Mouse (Mus musculus) heart, adult 2 months (tissue): ENCODE results near the gene Chn2. TPM values are rescaled to one million over a fixed set of nuclear protein-coding genes. Genes with fewer than 3 reads are reported as not detected.

Source experiments
- DNase-seq, 2 experiments: peaks; one replicate each; pipeline ENCODE4 v3.0.0; 2021
- H3K27ac ChIP-seq: fragments of 200-600 bp; 2 replicates; pipeline ENCODE4 v1.8.1; 2022
- H3K27me3 ChIP-seq: fragments of 200-500 bp; 2 replicates; pipeline ENCODE4 v1.6.1; 2012; ENCODE audit warnings: mild to moderate bottlenecking, low read length, inconsistent platforms, mixed read lengths; ENCODE audit not compliant: control insufficient read depth, insufficient read depth
- H3K36me3 ChIP-seq: fragments of 200-500 bp; 2 replicates; pipeline ENCODE4 v1.6.1; 2012; ENCODE audit warnings: low read length, inconsistent platforms; ENCODE audit not compliant: control insufficient read depth, insufficient read depth
- H3K4me1 ChIP-seq: fragments of 200-500 bp; 2 replicates; pipeline ENCODE4 v1.6.1; 2011; ENCODE audit warnings: low read length; ENCODE audit not compliant: control insufficient read depth, insufficient read depth
- H3K4me3 ChIP-seq: fragments of 200-600 bp; 2 replicates; pipeline ENCODE4 v1.8.1; 2022
- H3K79me2 ChIP-seq: fragments of 200-500 bp; replicated peaks from 2 replicates; pipeline ENCODE4 v1.6.1; 2012; ENCODE audit warnings: mild to moderate bottlenecking, inconsistent platforms, low read length, moderate library complexity, mixed read lengths; ENCODE audit not compliant: control insufficient read depth, insufficient read depth
- H3K9ac ChIP-seq: fragments of 200-500 bp; 2 replicates; pipeline ENCODE4 v1.6.1; 2012; ENCODE audit warnings: low read depth, mild to moderate bottlenecking, control low read depth, inconsistent platforms, low read length, mixed read lengths
- CTCF ChIP-seq: fragments of 200-600 bp; IDR thresholded peaks from 2 replicates; pipeline ENCODE4 v1.8.1; 2022; ENCODE audit warnings: antibody characterized with exemption, mild to moderate bottlenecking, moderate library complexity
- EP300 ChIP-seq: fragments of 200-500 bp; IDR thresholded peaks from 2 replicates; pipeline ENCODE4 v1.6.1; 2011; ENCODE audit warnings: low read depth, low read length, control low read depth; ENCODE audit not compliant: insufficient read depth
- POLR2A ChIP-seq: fragments of 200-500 bp; IDR thresholded peaks from 2 replicates; pipeline ENCODE4 v1.6.1; 2011; ENCODE audit warnings: mild to moderate bottlenecking, low read depth, low read length, control low read depth; ENCODE audit not compliant: insufficient read depth
- WGBS: fragments of 180-500 bp; shearing (Covaris S2); methylation state at CpG from one replicate; pipeline ENCODE4 v1.1.7; 2018; 5-methylcytosine and 5-hydroxymethylcytosine counted together
- intact Hi-C: fragments of 180-260 bp; cut with DNase I; formaldehyde crosslinking; loops from one replicate; pipeline ENCODE4 v1.15.1; 2025
- long read RNA-seq: library from polyadenylated mRNA; stranded (forward); transcript quantifications from one replicate; pipeline ENCODE4 v2.0.0, GENCODE M21; 2021
- polyA plus RNA-seq: library from polyadenylated mRNA; depleted of rRNA; stranded (reverse); fragments of >200 nt; gene quantifications from 2 replicates; pipeline ENCODE4 v1.2.3, GENCODE M21; 2012; rRNA removed
- total RNA-seq, 2 experiments: library from RNA; stranded (reverse); gene quantifications; 2 replicates each; pipeline ENCODE4 v1.2.3; 2021

The Chn2 gene
- total RNA-seq = 1 to 10 TPM; 2.0 to 2.3 TPM
- polyA plus RNA-seq = 2.3 and 3.4 TPM in 2 replicates
- long read RNA-seq, partial matches to known transcripts = 0 of 6 reads
- long read RNA-seq, other reads (novel, unspliced or antisense) = 4 of 6 reads

- DNase-seq = peak in 1 of 2 experiments; percentile 78
- intact Hi-C loops = loop anchor here (10.0 kb wide), 1 partner anchor 255 kb away; no protein-coding TSS in a partner anchor
- Histone ChIP-seq H3K27me3 (peaks cover 4% of the 10 kb centered on the region; the same call in 1 of the 2 replicates), H3K4me1 (peaks cover 5% of the 10 kb centered on the region; the same call in 1 of the 2 replicates), H3K79me2 (no peaks in the 10 kb centered on the region), H3K36me3 (no peaks in the 10 kb centered on the region), H3K27ac (peak within 1 kb of the TSS; percentile 77), H3K4me3 (peak within 1 kb of the TSS; percentile 78), H3K9ac (peak within 1 kb of the TSS; percentile 83)
- TF ChIP-seq POLR2A (no peak), CTCF (no peak), EP300 (no peak)
- 2% methylated on average over 34 of the region's 43 CpGs for WGBS
Observed at GRCm38 (mm10) chr6:54039357-54039804, at the start of gene Chn2. Chn2 (plus strand) TSS chr6:54039554.

GRCm38 (mm10) chr6:53992386-53992785 is 47.0 kb upstream of the Chn2 start:
- no peak for DNase-seq
- no peak for TF ChIP-seq EP300
- TF ChIP-seq POLR2A = no peak
- no peak for TF ChIP-seq CTCF
- Histone ChIP-seq H3K36me3 (no peaks in the 10 kb centered on the region), H3K27ac (no peak overlapping the region), H3K4me3 (no peak overlapping the region), H3K4me1 (no peaks in the 10 kb centered on the region), H3K79me2 (no peaks in the 10 kb centered on the region), H3K27me3 (no peaks in the 10 kb centered on the region), H3K9ac (no peak overlapping the region)
- intact Hi-C loops = no loop called here
- WGBS = 52% methylated on average over 3 of the region's 3 CpGs

GRCm38 (mm10) chr6:53995519-53995918 is 43.8 kb upstream of the Chn2 start:
- TF ChIP-seq EP300 = no peak
- no peak for TF ChIP-seq CTCF
- no peaks in the 10 kb centered on the region for H3K27me3 ChIP-seq
- H3K9ac ChIP-seq = no peak overlapping the region
- peak in 1 of 2 experiments; percentile 11 for DNase-seq
- intact Hi-C loops = no loop called here
- WGBS = 28% methylated on average over 4 of the region's 4 CpGs
- H3K4me3 ChIP-seq = no peak overlapping the region
- no peak overlapping the region for H3K27ac ChIP-seq
- no peaks in the 10 kb centered on the region for H3K36me3 ChIP-seq
- H3K79me2 ChIP-seq = no peaks in the 10 kb centered on the region
- no peaks in the 10 kb centered on the region for H3K4me1 ChIP-seq

GRCm38 (mm10) chr6:53996226-53996955 is 43.0 kb upstream of the Chn2 start:
- Histone ChIP-seq H3K36me3 (no peaks in the 10 kb centered on the region), H3K9ac (no peak overlapping the region), H3K79me2 (no peaks in the 10 kb centered on the region), H3K27me3 (no peaks in the 10 kb centered on the region), H3K27ac (no peak overlapping the region), H3K4me1 (no peaks in the 10 kb centered on the region), H3K4me3 (no peak overlapping the region)
- TF ChIP-seq CTCF = no peak
- no peak for TF ChIP-seq POLR2A
- intact Hi-C loops = no loop called here
- DNase-seq = no peak
- 83% methylated on average over 3 of the region's 3 CpGs for WGBS

GRCm38 (mm10) chr6:54005302-54005701 is 34.1 kb upstream of the Chn2 start:
- TF ChIP-seq EP300 = no peak
- TF ChIP-seq POLR2A = no peak
- TF ChIP-seq CTCF = no peak
- no peak overlapping the region for H3K4me3 ChIP-seq
- WGBS = 88% methylated on average over 4 of the region's 4 CpGs
- H3K79me2 ChIP-seq = no peaks in the 10 kb centered on the region
- H3K36me3 ChIP-seq = no peaks in the 10 kb centered on the region
- no peak overlapping the region for H3K9ac ChIP-seq
- H3K4me1 ChIP-seq = no peaks in the 10 kb centered on the region
- no peak overlapping the region for H3K27ac ChIP-seq
- intact Hi-C loops = no loop called here
- DNase-seq = no peak
- H3K27me3 ChIP-seq = no peaks in the 10 kb centered on the region

- Histone ChIP-seq H3K4me1 (no peaks in the 10 kb centered on the region), H3K4me3 (no peak overlapping the region), H3K9ac (no peak overlapping the region), H3K27me3 (no peaks in the 10 kb centered on the region), H3K79me2 (no peaks in the 10 kb centered on the region), H3K27ac (no peak overlapping the region), H3K36me3 (no peaks in the 10 kb centered on the region)
- no peak for DNase-seq
- 76% methylated on average over 16 of the region's 16 CpGs for WGBS
- no peak for TF ChIP-seq EP300
- TF ChIP-seq POLR2A = no peak
- no peak for TF ChIP-seq CTCF
- intact Hi-C loops = no loop called here
Observed at GRCm38 (mm10) chr6:54008448-54009120, 30.8 kb upstream of the Chn2 start.
